11 mouse cellular contexts compared by ENCODE assay signal in genomic region chr1:190374270-190374669, GRCm38 (mm10).
DNase-seq lines count a peak whose midpoint lies in the region; ATAC-seq lines count a peak whose summit lies in the region.
"Had no signal": no experiment of that assay in that cellular context is flagged by ENCODE, and none has a peak within 500 bp of the region (broad histone marks: within the 10 kb centered on the region; RNA-seq: fewer than 3 reads in every experiment).

No protein-coding gene starts in this region.

- no peak for ATAC-seq in hindbrain, embryonic 14.5 days (ENCODE audit: low FRiP score)
- ATAC-seq in hindbrain, embryonic 16.5 days = no peak
- ATAC-seq in embryonic facial prominence, embryonic 14.5 days (ENCODE audit: low read depth) = no peak
- ATAC-seq in kidney, embryonic 16.5 days (ENCODE audit: low FRiP score, low TSS enrichment) = peak; percentile 83; the same call in 1 of the 2 replicates
- ATAC-seq in neural tube, embryonic 11.5 days (ENCODE audit: insufficient read depth, low FRiP score, low TSS enrichment) = no peak

- no peak overlapping the region for H3K27ac ChIP-seq in hindbrain, embryonic 14.5 days
- no peak overlapping the region for H3K27ac ChIP-seq in hindbrain, embryonic 16.5 days (ENCODE audit: low read depth, low read length)
- H3K27ac ChIP-seq in embryonic facial prominence, embryonic 14.5 days (replicated peaks; ENCODE audit: low read depth, low read length) = no peak overlapping the region
- H3K27ac ChIP-seq in kidney, embryonic 16.5 days (ENCODE audit: low read length) = no peak overlapping the region
- no peak overlapping the region for H3K27ac ChIP-seq in neural tube, embryonic 11.5 days (ENCODE audit: low read depth, low read length)
- no peak overlapping the region for H3K27ac ChIP-seq in heart, embryonic 10.5 days
- H3K27ac ChIP-seq: embryonic facial prominence, embryonic 12.5 days had no signal

- H3K4me1 ChIP-seq in hindbrain, embryonic 14.5 days (replicated peaks; ENCODE audit: control insufficient read depth, insufficient read depth, low read length) = peaks cover 6% of the 10 kb centered on the region
- no peaks in the 10 kb centered on the region; the same call in 1 of the 2 replicates for H3K4me1 ChIP-seq in hindbrain, embryonic 16.5 days (ENCODE audit: control insufficient read depth, insufficient read depth, low read depth, low read length)
- H3K4me1 ChIP-seq in embryonic facial prominence, embryonic 14.5 days (ENCODE audit: control insufficient read depth, insufficient read depth, low read length) = no peaks in the 10 kb centered on the region
- 0 out of 2 replicates have a peak, but pooled peaks cover 4% of the 10 kb centered on the region for H3K4me1 ChIP-seq in kidney, embryonic 16.5 days (ENCODE audit: insufficient read depth, low read length)
- no peaks in the 10 kb centered on the region; the same call in 1 of the 2 replicates for H3K4me1 ChIP-seq in neural tube, embryonic 11.5 days (ENCODE audit: control insufficient read depth, insufficient read depth, low read length)
- peaks cover 10% of the 10 kb centered on the region for H3K4me1 ChIP-seq in heart, embryonic 10.5 days
- H3K4me1 ChIP-seq: embryonic facial prominence, embryonic 12.5 days had no signal

- no peaks in the 10 kb centered on the region for H3K27me3 ChIP-seq in hindbrain, embryonic 14.5 days (ENCODE audit: control insufficient read depth, insufficient read depth, low read length)
- H3K27me3 ChIP-seq in hindbrain, embryonic 16.5 days (replicated peaks; ENCODE audit: control insufficient read depth, insufficient read depth, low read length) = no peaks in the 10 kb centered on the region
- H3K27me3 ChIP-seq in embryonic facial prominence, embryonic 14.5 days (replicated peaks; ENCODE audit: control insufficient read depth, insufficient read depth, low read length) = no peaks in the 10 kb centered on the region; the same call in 1 of the 2 replicates
- H3K27me3 ChIP-seq in kidney, embryonic 16.5 days (ENCODE audit: insufficient read depth, low read length) = no peaks in the 10 kb centered on the region
- H3K27me3 ChIP-seq in neural tube, embryonic 11.5 days (ENCODE audit: control insufficient read depth, insufficient read depth, low read length) = no peaks in the 10 kb centered on the region
- H3K27me3 ChIP-seq in heart, embryonic 10.5 days (ENCODE audit: insufficient read depth, poor library complexity, severe bottlenecking) = peaks cover 4% of the 10 kb centered on the region; the same call in 1 of the 2 replicates
- H3K27me3 ChIP-seq: embryonic facial prominence, embryonic 12.5 days had no signal

- WGBS in hindbrain, embryonic 14.5 days = 38% methylated on average over 3 of the region's 3 CpGs
- 35% methylated on average over 3 of the region's 3 CpGs for WGBS in hindbrain, embryonic 16.5 days
- 35% methylated on average over 3 of the region's 3 CpGs for WGBS in embryonic facial prominence, embryonic 14.5 days
- WGBS in kidney, embryonic 16.5 days = 19% methylated on average over 3 of the region's 3 CpGs
- 53% methylated on average over 3 of the region's 3 CpGs for WGBS in neural tube, embryonic 11.5 days
- WGBS in heart, embryonic 10.5 days = 49% methylated on average over 3 of the region's 3 CpGs

- peak; percentile 36 for DNase-seq in hindbrain, embryonic 14.5 days (ENCODE audit: low spot score)
- peak; percentile 37 for DNase-seq in embryonic facial prominence, embryonic 14.5 days (ENCODE audit: low spot score)
- peak; percentile 34 for DNase-seq in neural tube, embryonic 11.5 days (ENCODE audit: low spot score)
- DNase-seq in cerebellum, postnatal 36 days = no peak
- DNase-seq in heart, embryonic 10.5 days (ENCODE audit: low spot score) = no peak
- no peak for DNase-seq in layer of hippocampus, postnatal 25 days (ENCODE audit: extremely low spot score in 1 of 2, low spot score in 1 of 2)
- DNase-seq: gastrocnemius, postnatal 36 days; right cerebral cortex, adult 18-20 months had no signal

- H3K4me2 ChIP-seq in hindbrain, embryonic 14.5 days (replicated peaks) = no peak overlapping the region
- no peak overlapping the region for H3K4me2 ChIP-seq in hindbrain, embryonic 16.5 days (ENCODE audit: low read length)
- no peak overlapping the region for H3K4me2 ChIP-seq in embryonic facial prominence, embryonic 14.5 days (ENCODE audit: low read depth, low read length)
- H3K4me2 ChIP-seq in kidney, embryonic 16.5 days (replicated peaks; ENCODE audit: low read depth, low read length) = no peak overlapping the region
- no peak overlapping the region for H3K4me2 ChIP-seq in neural tube, embryonic 11.5 days (ENCODE audit: low read depth)
- H3K4me2 ChIP-seq: embryonic facial prominence, embryonic 12.5 days had no signal

- H3K9ac ChIP-seq in hindbrain, embryonic 14.5 days = no peak overlapping the region
- no peak overlapping the region for H3K9ac ChIP-seq in hindbrain, embryonic 16.5 days (ENCODE audit: low read depth, low read length)
- no peak overlapping the region for H3K9ac ChIP-seq in embryonic facial prominence, embryonic 14.5 days (ENCODE audit: low read depth, low read length)
- no peak overlapping the region for H3K9ac ChIP-seq in kidney, embryonic 16.5 days (replicated peaks; ENCODE audit: low read length)
- H3K9ac ChIP-seq in neural tube, embryonic 11.5 days (ENCODE audit: low read length) = no peak overlapping the region
- H3K9ac ChIP-seq: embryonic facial prominence, embryonic 12.5 days had no signal

- no peak overlapping the region for H3K4me3 ChIP-seq in hindbrain, embryonic 14.5 days (replicated peaks; ENCODE audit: low read length)
- H3K4me3 ChIP-seq in hindbrain, embryonic 16.5 days (ENCODE audit: low read length) = no peak overlapping the region
- H3K4me3 ChIP-seq in embryonic facial prominence, embryonic 14.5 days (ENCODE audit: low read depth, low read length) = no peak overlapping the region
- no peak overlapping the region for H3K4me3 ChIP-seq in kidney, embryonic 16.5 days (ENCODE audit: low read length)
- H3K4me3 ChIP-seq in neural tube, embryonic 11.5 days (ENCODE audit: low read depth, low read length) = no peak overlapping the region
- no peak overlapping the region for H3K4me3 ChIP-seq in heart, embryonic 10.5 days
- H3K4me3 ChIP-seq: embryonic facial prominence, embryonic 12.5 days had no signal

- no peaks in the 10 kb centered on the region for H3K36me3 ChIP-seq in hindbrain, embryonic 14.5 days (replicated peaks; ENCODE audit: control insufficient read depth, insufficient read depth)
- H3K36me3 ChIP-seq in hindbrain, embryonic 16.5 days (ENCODE audit: control insufficient read depth, insufficient read depth, low read length) = no peaks in the 10 kb centered on the region
- H3K36me3 ChIP-seq in embryonic facial prominence, embryonic 14.5 days (ENCODE audit: control insufficient read depth, insufficient read depth, low read length) = no peaks in the 10 kb centered on the region
- H3K36me3 ChIP-seq in kidney, embryonic 16.5 days (ENCODE audit: insufficient read depth, low read length) = no peaks in the 10 kb centered on the region
- no peaks in the 10 kb centered on the region for H3K36me3 ChIP-seq in neural tube, embryonic 11.5 days (ENCODE audit: control insufficient read depth, insufficient read depth, low read length)
- no peaks in the 10 kb centered on the region for H3K36me3 ChIP-seq in heart, embryonic 10.5 days
- H3K36me3 ChIP-seq: embryonic facial prominence, embryonic 12.5 days had no signal

- no peaks in the 10 kb centered on the region for H3K9me3 ChIP-seq in hindbrain, embryonic 14.5 days (ENCODE audit: control insufficient read depth, low read length)
- H3K9me3 ChIP-seq in hindbrain, embryonic 16.5 days (ENCODE audit: control insufficient read depth, low read length) = no peaks in the 10 kb centered on the region
- H3K9me3 ChIP-seq in embryonic facial prominence, embryonic 14.5 days (ENCODE audit: control insufficient read depth, low read length) = no peaks in the 10 kb centered on the region
- H3K9me3 ChIP-seq in kidney, embryonic 16.5 days (ENCODE audit: low read length) = no peaks in the 10 kb centered on the region
- no peaks in the 10 kb centered on the region for H3K9me3 ChIP-seq in neural tube, embryonic 11.5 days (ENCODE audit: control insufficient read depth, low read length)
- no peaks in the 10 kb centered on the region for H3K9me3 ChIP-seq in heart, embryonic 10.5 days
- H3K9me3 ChIP-seq: embryonic facial prominence, embryonic 12.5 days had no signal

Comparison
In these comparisons a context has a peak if more than half of its experiments do, and no peak if none do; other contexts are left out.
1. DNase-seq: peak in hindbrain, embryonic 14.5 days (single experiment), embryonic facial prominence, embryonic 14.5 days (single experiment) and neural tube, embryonic 11.5 days (single experiment); none in cerebellum, postnatal 36 days (0 of 2), heart, embryonic 10.5 days (single experiment) and layer of hippocampus, postnatal 25 days (0 of 2).